Mouse (Mus musculus) CH12.LX (cell line): Measurements from ENCODE around the gene Inafm2.

Source experiments
- CHD2 ChIP-seq: IDR thresholded peaks from 2 replicates; pipeline ENCODE4 v1.6.1; 2011; ENCODE audit warnings: low read length, improper control_type of control experiment
- CTCF ChIP-seq, 2 experiments: IDR thresholded peaks in 1 of 2; conservative IDR thresholded peaks in 1 of 2; 2 replicates each; pipeline ENCODE4 v1.5.1; 2011 to 2012; ENCODE audit warnings: low read depth in 2 of 2, low read length in 2 of 2, improper control_type of control experiment in 1 of 2, inconsistent platforms in 1 of 2, mild to moderate bottlenecking in 1 of 2, moderate library complexity in 1 of 2
- E2F4 ChIP-seq: IDR thresholded peaks from 2 replicates; pipeline ENCODE4 v1.6.1; 2011; ENCODE audit warnings: low read depth, low read length, improper control_type of control experiment; ENCODE audit not compliant: insufficient replicate concordance
- EP300 ChIP-seq: IDR thresholded peaks from 2 replicates; pipeline ENCODE4 v1.6.1; 2011; ENCODE audit warnings: low read length, improper control_type of control experiment
- MAZ ChIP-seq: IDR thresholded peaks from 2 replicates; pipeline ENCODE4 v1.6.1; 2012; ENCODE audit warnings: low read depth, mild to moderate bottlenecking, inconsistent platforms, low read length, improper control_type of control experiment, moderate library complexity
- POLR2A ChIP-seq: IDR thresholded peaks from 2 replicates; pipeline ENCODE4 v1.6.1; 2011; ENCODE audit warnings: low read depth, mild to moderate bottlenecking, improper control_type of control experiment, low read length
- USF1 ChIP-seq: IDR thresholded peaks from 2 replicates; pipeline ENCODE4 v1.6.1; 2014; ENCODE audit warnings: low read depth, mild to moderate bottlenecking, inconsistent platforms, low read length, improper control_type of control experiment
- ZNF384 ChIP-seq: IDR thresholded peaks from 2 replicates; pipeline ENCODE4 v1.6.1; 2012; ENCODE audit warnings: low read depth, low read length, improper control_type of control experiment, inconsistent platforms

DNA sequence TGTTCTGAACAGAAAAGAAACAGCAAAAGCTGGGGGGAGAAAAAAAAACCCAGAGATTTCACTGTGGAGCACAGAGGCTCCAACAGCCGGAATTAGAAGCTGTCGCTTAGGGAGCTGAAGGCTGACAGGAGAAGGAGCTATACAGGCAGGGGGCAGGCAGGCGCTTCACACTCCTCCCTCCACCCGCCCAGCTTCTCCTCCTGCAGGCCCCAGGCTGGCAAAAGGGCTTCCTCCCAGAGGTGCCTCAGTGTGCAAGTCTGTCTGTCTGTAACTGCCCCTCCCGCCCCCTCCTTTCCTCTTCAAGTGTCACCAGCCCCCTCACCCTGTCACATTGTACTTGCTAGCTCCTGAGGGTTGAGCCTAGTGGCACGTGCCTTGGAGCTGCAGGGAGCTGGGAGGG, 39.1 kb upstream of the Inafm2 start:
- TF ChIP-seq EP300 = no peak
- TF ChIP-seq POLR2A = no peak
- no peak for TF ChIP-seq ZNF384
- no peak for TF ChIP-seq USF1
- TF ChIP-seq CHD2 = no peak
- TF ChIP-seq MAZ = no peak
- TF ChIP-seq CTCF (conservative IDR thresholded peaks at IDR 0.05 in 1 of 2, IDR thresholded peaks at IDR 0.05 in 1 of 2; ENCODE audit: low read depth in 2 of 2, low read length in 2 of 2) = no peak
- no peak for TF ChIP-seq E2F4
